Mouse (Mus musculus): ENCODE results near the gene Jmjd1c.

- TF ChIP-seq CTCF (IDR thresholded peaks at IDR 0.05; ENCODE audit: low read depth, low read length) (no peak), POLR2A (IDR thresholded peaks at IDR 0.05; ENCODE audit: extremely low read depth, insufficient read depth, low read length) (no peak)
Measured at GRCm38 (mm10) chr10:67137437-67137836, 41.5 kb downstream of the Jmjd1c start.
